Mouse (Mus musculus) spleen, adult 12 weeks (tissue): ENCODE measurements around the gene Prex1.

Experiments used
- DNase-seq: peaks from one replicate; pipeline ENCODE4 v3.0.0; 2022; ENCODE audit warnings: low spot score

Gene Prex1

DNA sequence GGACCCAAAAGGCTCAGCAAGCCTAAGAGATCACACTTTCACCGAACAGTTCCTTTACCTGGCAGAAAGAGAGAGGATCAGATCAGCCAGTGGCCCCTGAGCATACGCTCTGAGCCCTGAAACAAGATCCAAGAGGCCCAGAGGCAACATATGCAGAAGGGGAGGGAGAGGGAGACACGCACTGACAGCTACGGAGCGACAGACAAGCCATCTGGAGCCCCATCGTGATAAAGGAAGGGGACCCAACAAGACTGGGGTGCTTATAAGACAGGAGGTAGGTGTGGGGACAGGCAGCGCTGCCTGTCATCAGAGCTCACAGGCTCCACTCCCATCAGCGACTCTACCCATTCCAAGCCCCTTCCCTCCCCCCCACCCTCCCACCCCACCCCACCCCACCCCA lies 27.8 kb downstream of the Prex1 start:
- DNase-seq: no peak

DNA sequence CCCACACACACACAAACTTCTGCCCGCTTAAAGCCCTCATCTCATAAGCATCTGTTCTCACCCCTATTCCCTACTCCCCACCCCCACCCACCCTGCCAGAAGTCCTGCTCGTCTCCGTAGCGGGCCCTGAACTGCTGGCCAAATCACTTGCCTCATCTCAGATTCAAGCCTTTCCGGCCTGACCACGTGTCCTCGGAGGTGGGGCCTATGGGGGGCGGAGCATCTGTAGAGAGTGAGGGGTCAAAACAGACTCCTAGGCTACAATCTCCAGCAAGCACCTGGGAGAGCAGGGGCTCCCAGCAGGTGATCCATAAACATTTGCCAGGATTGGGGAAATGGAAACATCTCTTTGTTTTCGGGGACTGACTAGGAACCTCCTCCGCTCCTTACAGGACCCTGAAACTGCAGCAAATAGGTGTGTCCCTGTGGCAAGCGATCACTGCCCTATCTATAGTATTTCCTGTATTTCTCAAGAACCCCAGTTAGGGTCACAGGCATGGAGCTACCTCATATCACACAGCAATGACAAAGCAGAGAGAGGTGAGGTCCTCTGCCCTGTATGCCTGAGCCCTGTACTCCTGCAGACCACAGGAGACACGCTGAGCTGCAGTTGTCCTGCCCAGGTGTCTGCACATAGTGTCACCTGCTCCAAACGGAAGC lies 29.6 kb downstream of the Prex1 start:
- no peak for DNase-seq

DNA sequence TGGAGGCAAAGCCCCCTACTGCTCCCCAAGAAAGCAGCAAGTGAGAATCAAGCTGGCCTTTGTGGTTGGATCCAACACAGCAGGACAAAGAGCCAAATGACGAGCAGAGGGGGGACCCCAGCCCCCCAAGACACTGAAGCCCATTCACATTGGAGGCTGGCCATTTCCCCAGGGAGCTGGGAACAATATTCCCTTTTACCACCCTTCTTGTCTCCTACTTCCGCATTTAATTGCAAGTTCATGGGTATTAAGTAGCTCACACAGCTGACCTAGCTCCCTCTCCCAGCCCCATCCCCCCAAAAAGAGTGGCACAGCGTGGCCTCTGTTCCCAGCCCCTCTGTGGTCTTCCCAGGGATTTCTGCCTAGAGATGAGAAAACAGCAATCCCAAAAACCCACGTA lies 30.8 kb downstream of the Prex1 start:
- DNase-seq: no peak

DNA sequence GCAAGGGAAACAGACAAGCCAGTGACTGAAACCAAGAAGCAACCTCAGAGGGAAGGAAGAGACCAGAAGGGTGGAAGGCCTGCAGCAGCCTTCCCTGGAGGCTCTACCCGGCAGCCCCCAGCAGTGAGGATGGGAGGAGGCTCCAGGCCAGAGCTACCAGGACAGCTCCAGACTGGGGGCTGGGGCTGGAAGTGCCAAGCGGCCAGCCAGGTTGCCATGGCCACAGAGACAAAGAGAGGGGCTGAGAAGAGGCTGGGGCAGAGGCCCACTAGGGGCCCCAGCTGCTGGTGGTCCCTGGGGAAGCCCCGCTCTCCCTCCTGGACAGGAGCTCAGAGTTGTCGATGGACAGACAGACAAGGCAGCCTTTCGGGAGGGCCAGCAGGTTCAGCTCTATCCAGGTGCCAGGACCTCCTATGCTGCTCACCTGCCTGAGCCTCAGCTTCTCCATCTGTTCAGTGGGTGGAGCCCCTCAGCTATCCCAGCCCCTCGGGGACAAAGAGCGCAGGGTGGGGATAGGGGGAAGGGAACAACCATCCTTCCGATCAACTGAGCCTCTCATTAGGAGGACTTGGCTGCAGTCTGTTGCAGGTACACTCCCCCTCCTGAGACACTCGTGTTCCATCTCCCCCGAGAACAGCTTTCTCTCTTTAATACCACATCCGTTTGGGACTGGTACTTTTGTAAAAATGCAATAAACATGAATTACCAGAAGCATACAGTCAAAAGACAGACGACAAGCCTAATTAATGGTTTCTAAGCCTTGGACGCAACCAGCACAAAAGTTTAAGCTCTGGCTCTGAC lies 34.5 kb downstream of the Prex1 start:
- DNase-seq: no peak

DNA sequence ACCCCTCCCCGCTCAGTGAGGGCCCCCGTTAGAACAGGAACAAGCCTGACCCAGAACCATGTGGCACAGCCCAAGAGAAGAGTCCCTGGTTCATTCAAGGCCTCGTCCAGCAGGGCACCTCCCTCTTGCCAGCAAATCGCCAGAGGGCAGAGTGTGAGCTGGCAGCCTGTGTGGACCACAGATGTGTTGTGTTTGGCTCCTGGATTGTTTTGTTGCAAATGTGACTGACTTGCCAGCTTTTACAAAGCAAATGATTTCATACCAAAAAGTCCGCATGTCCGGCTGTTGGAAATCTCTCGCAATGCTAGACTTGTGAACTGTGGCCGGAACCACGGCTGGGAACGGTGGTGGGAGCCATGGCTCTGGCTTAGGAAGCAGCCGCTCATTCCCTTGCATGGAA lies 36.7 kb downstream of the Prex1 start:
- no peak for DNase-seq

DNA sequence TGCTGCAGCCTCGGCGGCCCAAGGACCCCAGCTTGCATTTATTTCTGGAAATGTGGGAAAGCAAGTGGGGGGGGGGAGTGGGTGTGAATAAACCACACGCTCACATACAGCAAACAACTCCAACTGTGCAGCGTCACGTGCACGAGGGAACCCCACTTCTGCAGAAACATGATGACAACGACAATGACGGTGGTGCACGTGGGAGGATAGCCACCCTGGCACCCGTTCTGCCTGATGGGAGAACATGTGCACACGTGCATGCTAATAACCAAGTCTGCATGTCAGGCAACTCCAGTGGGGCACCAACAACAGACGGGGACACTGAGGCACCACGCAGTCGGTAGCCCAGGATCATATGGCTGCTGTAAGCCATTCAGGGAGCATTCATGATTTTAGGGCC lies 37.1 kb downstream of the Prex1 start:
- DNase-seq: no peak

DNA sequence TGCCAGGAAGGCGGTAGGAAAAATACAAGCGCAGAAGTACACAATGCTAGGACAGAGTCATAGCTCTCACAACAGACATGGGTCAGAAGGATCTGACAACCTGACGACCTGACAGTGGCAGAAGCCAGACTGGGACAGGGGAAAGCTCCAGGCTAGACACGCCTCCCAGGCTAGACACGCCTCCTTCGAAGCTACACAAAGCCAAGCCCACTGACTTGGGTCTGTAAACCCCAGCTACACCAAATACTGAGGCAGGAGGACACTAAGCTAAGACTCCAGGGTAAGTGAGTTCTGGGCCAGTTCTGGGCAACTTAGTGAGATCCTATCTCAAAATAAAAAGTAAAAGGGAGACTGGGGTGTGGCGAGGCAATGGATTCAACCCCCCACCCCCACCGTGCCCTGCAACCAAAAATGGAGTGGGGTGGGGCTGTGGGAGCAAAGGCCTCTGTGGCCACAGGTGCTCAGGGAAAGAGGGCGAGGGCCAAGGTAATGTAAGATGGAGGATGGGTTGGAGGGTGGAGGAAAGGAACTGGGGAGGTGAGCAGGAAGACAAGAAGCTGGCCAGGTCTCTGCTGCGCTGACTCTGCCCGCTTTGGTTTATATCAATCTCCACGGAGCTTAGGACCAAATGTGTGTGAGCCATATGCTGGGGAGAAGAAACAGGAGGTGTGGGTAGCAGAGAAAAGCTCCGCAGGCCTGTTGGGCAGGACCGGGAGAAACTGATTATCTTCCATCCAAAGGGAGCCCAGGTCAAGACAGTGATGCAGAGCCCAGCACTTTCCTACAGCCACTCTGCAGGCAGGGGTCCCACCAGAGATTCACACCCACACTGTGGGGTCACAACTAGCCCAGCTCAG lies 37.8 kb downstream of the Prex1 start:
- no peak for DNase-seq

DNA sequence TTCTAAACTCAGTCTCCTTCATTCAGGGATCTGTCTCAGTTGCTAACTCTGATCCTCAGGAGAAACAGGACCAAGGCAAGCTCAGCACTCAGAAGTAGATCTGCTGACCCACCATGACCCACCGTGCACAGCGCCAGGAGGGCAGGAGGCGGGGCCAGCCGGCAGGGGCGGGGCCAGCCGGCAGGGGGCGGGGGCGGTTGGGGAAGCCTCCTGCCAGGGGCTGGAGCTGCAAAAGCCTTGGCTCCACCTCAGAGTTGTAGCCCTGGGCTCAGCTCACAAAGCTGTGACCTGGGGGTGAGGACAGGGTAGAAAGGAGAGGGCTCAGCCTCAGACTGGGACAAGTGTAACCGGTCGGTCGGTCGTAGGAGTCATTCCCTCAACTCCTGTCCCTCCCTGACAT lies 38.9 kb downstream of the Prex1 start:
- DNase-seq: no peak

DNA sequence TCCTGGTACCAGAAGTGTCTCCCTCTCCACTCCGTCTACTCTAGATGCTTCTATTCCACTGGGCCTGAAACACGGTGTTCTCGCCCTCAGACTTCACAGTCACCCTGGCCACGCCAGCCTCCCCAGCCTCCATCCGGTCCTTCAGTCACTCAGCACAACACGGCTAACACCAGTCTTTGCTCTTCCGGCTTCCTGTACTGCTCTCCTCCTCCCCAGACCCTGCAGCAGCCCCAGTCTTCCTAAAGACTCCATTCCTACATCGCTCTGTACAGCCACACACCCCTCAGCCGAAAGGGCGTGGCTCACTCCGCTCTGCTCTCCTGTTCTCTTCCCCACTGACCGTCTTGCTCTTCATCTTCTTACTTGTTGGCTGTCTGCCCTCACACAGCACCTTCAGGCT lies 39.7 kb downstream of the Prex1 start:
- no peak for DNase-seq

DNA sequence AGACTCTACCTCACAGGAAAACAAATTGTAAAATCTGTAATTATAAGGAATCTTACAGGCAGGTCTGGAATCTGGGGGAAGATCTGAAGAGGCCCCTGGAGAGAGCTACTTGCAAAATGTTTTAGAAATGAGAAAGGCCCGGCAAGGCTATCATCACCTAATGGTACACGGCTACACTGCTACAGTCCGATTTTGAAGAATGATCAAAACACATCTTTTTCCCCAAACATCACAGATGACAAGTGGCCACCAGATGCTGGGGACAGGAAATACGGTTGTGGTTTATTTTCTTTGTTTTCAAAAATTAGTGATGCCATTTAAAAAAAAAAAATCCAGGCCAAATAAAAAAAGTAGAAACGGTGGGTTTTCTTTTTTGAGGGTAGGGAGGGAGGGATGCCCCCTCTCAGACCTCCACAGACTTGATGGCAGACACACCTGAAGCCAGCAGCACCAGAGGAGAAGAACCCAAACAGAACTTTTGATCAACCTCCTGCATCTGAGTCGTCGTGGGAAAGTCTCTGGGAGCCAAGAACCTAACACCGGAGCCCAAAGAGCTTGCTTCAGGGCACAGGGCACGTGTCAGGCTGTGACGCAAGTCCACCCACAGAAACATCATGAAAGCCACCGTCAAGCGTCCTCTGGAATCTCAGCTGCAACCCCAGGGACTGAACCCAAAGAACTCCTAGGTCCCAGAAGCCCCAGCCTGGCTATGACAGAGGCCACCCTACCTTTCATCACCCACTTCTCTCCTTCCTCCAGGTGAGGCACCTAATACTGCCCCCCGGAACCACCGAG lies 41.3 kb downstream of the Prex1 start:
- DNase-seq: no peak

DNA sequence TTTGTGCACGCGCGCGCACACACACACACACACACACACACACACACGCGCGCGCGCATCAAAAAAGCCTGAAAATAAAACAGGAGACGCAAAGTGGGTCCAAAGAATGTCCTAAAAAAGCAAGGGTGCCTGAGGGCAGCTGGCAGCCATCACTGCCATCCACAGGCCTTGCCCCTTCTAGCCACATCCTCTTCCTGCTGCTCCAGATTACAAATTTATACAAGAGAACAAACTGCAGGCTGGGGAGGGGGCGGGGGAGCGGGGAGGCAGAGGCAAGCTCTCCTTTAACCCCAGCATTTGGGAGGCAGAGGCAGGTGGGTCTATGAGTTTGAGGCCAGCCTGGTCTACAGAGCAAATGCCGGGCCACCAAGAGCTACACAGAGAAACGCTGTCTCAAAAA lies 42.0 kb downstream of the Prex1 start:
- DNase-seq: no peak

DNA sequence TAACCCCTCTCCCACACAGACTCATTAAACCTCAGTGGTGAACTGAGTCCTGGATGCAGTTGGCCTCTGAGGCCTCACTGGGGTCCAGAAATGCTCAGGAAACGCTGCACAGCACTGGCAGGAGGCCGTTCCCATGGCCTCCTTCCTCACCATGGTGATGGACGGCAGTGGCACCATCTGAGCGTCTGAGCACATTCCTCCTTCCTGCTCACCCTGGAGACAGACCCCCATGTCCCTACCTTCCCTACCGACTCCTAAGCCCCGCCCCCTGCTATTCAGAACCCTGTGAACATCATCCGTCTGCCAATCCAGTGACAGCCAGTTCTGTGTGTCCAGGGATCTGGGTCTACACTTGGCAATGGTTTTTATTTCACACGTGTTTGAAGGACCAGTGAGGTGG lies 42.6 kb downstream of the Prex1 start:
- no peak for DNase-seq

DNA sequence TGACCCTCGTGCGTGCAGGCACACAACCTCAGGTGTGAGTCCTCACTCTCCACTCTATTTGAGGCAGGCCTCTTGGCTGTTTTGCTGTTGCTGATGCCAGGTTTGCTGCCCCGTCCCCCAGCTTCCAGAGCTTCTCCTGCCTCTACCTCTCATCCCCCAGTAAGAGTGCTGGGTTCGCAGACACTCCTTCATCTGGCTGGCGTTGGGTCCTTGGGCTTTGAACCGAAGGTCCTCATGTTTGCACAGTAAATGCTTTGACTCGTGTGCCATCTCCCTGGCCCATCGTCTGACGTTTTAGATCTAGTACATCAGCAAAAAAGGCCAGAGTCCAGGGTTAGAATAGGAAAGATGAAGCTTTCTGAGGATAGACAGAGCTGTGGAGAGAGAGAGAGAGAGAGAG lies 43.7 kb downstream of the Prex1 start:
- DNase-seq: no peak

DNA sequence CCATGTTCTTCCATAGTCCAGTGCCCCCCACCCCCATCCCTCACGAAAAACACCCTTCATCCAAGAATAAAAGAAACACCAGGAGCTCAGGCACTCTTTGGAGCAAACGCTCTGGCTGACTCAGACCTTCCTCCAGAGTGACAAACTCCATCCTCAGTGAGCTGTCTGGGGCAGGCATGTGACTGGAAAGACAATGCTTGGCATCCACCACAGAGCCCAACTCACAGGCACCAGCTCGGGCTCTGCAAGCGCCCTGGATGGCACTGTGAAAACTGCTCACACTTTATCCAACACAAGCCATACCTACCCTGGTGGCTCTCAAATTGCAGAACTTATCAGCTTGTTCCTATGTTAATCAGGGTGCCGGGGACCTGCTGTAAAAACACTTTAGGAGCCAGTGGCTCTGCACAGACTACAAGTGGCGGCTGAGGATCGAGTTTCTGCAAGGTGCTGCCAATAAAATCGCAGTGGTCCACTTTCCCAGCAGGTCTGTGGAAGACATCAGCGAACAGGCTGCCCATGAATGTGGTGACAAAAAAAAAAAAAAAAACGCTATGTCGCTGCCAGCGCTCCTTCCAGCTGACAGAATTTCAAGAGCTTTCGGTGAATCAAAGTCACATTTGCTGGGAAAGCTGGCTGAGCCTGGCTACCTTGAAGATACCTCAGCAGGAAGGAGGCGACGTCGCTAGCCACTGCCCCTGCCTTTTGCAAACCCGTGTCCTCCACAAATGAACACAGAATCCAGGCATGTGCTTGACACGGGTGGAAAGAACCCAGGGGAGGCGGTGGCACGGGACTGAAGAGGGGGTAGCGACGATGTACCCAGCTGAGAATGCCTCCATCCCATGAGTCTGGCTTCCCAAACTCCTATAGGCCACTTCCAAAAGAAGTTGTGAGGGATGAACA lies 45.6 kb downstream of the Prex1 start:
- DNase-seq: no peak

DNA sequence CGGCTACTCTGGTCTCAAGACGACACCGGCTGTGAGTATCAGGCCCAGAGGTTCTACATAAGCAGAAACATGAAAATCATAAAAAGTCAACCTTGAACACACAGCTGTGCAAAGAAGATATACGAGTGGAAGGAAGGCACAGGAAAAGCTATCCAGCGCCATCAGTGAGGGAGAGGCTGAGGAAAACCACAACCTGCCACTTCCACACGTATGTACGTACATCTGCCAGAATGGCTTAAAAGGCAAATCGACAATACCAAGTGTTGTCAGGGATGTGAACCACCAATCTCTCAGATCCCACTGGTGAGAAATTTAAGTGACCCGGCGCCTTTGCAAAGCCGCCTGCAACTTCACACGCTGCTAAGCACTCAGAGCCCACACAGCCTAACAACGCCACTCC lies 47.5 kb downstream of the Prex1 start:
- no peak for DNase-seq

DNA sequence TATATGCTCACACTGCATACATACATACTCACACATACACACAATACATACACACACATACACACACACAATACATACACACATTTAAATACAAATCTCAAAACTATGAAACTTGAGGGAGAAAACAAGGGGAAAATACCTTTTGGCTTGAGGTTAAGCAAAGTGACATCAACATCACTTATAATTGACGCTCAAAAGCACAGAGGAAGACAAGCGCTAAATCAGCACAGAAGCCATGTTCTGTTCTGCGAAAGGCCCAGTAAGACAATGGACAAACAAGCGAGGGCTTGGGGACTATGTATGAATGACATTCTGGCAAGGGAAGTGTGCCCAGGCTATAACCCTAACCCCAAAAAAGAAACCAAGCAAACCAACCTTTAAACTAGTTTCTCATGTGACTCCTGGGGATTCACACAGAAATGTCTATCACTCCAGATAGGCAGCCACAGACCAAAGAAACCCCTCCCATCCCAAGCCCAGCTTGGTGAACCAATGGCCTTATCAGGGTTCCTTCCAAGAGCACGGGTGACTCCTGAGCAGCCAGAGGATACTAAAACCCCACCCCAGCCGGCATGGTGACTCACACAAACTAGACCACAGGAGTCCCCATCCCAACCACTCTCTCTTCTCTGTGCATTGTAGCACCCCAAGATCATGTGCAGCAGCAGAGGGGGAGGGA lies 48.2 kb downstream of the Prex1 start:
- DNase-seq: no peak

DNA sequence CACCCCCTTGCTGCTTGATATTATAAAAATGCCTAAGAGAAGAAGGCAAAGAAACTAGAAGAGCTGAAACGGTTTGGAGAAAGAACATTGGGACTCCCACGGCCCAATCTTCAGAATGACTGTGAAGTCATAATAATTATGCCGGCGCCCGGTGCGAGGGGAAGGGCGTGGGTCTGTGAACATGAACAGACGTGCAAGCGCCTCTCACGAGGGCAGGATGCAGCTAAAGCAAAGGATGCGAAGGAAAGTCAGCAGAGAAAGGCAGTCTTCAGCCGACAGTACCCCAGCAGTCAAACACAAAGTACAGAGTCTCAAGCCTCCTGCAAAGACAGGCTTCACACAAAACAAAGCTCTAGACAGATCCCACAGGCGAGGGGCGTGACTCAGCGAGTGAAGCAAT lies 49.1 kb downstream of the Prex1 start:
- DNase-seq: no peak

DNA sequence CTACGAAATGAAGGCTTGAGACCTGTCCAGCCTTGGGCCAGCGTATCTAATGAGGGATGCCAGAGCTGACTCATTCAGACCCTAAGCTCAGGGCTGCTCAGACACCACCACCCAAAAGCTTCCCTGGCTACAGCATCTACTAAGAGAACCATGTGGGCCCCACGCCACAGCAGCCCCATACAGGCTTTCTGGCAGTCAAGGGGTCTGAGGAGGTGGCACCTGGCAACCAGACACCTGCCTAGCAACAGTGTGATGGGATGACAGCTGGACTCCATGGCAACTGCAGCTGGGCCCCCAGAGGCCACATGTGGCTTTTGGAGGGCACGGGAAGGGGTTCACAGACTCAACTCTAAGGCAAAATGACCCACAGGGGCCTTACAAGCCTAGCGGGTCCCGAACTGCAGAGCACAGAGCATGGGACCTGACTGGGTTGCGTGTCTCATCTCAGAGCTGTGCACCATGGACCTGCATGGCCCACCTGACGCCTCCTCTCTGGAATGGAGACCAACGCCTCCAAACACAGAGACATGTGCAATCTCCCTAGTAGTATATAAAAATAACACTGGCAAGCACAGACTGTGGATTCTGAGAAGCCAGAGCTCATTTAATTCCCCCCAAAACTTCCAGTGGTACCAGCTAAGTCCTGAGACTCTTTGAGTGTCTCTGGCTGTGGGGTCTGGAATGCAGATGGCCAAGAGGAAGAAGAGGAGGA lies 50.2 kb downstream of the Prex1 start:
- no peak for DNase-seq

DNA sequence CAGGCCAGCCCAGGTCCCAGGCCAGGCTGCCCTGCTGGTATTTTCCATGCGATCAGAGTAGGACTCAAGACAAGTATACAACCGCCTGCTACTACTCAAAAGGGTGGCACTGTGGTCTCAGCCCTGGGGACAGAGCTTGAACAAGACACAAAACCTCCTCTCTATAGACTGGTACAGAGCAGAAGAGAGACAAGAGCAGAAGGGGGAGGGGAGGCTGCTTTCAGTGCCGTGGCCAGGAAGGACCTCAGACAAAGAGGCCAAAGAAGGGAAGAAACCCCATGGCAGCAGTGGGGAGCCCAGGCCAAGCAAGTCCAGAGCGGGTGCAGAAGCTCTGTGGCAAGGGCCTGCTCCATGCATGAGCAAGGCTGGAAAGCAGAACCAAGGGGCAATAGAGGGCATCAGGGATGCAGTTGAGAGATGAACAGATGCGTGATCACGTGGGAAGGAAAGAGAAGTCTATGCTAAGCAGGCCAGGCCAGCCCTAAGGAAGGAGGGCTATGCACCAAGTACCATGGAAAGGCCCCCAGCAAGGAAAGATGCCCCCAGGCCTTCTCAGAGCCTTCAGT lies 51.0 kb downstream of the Prex1 start:
- DNase-seq: no peak

DNA sequence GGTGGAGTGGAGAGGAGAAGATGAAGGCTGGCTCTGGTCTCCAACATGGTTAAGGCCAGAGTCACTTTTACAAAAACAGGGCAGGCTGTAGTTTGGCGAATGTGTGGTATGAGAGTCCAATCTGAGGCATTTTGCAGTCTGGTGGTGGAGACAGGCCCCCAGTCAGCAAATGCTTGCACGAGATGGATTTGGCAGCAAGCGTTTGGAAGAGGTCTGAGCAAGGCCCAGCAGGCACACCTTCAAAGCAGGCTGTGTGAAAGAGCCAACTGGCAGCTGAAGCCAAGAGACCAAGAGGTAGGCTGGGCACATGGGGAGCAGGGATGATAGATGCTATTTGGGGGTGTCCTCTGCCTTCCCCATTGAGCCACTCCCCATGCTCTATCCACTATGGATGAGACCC lies 51.7 kb downstream of the Prex1 start:
- DNase-seq: no peak
